ENCODE assay signal across 7 mouse cellular contexts in genomic region chr7:28370977-28371513, GRCm38 (mm10). TPM values are rescaled to one million over a fixed set of nuclear protein-coding genes. Genes with fewer than 3 reads are reported as not detected.
DNase-seq lines count a peak whose midpoint lies in the region; ATAC-seq and TF ChIP-seq lines count a peak whose summit lies in the region.

No protein-coding gene starts in this region.

- peaks cover 46% of the 10 kb centered on the region for H3K36me3 ChIP-seq in E14TG2a.4 (ENCODE audit: insufficient read depth, low read length)
- peaks cover 33% of the 10 kb centered on the region for H3K36me3 ChIP-seq in hindbrain, embryonic 13.5 days
- H3K36me3 ChIP-seq in stomach, embryonic 16.5 days (ENCODE audit: control insufficient read depth, insufficient read depth, low read length): peaks cover 20% of the 10 kb centered on the region

- TF ChIP-seq CTCF in E14TG2a.4 (conservative IDR thresholded peaks at IDR 0.05; ENCODE audit: low read length): no peak

- peaks cover 52% of the 10 kb centered on the region for H3K4me1 ChIP-seq in E14TG2a.4 (replicated peaks; ENCODE audit: low read depth, low read length)
- H3K4me1 ChIP-seq in hindbrain, embryonic 13.5 days (replicated peaks): peaks cover 50% of the 10 kb centered on the region
- H3K4me1 ChIP-seq in stomach, embryonic 16.5 days (ENCODE audit: control insufficient read depth, insufficient read depth, low read length): peaks cover 18% of the 10 kb centered on the region

- H3K4me2 ChIP-seq in hindbrain, embryonic 13.5 days: peak overlapping the region; percentile 94
- H3K4me2 ChIP-seq in stomach, embryonic 16.5 days (ENCODE audit: low read depth, low read length): peak overlapping the region; percentile 80

- peaks cover 29% of the 10 kb centered on the region for H3K27me3 ChIP-seq in E14TG2a.4 (ENCODE audit: insufficient read depth, low read length)
- H3K27me3 ChIP-seq in hindbrain, embryonic 13.5 days: no peaks in the 10 kb centered on the region
- H3K27me3 ChIP-seq in stomach, embryonic 16.5 days (ENCODE audit: control insufficient read depth, insufficient read depth, low read length): no peaks in the 10 kb centered on the region

- H3K4me3 ChIP-seq in E14TG2a.4 (replicated peaks; ENCODE audit: low read length): peak overlapping the region; percentile 89
- peak overlapping the region; percentile 77 for H3K4me3 ChIP-seq in hindbrain, embryonic 13.5 days
- H3K4me3 ChIP-seq in stomach, embryonic 16.5 days (replicated peaks; ENCODE audit: low read length): peak overlapping the region; percentile 82

- peak overlapping the region; percentile 89 for H3K9ac ChIP-seq in hindbrain, embryonic 13.5 days
- peak overlapping the region; percentile 94 for H3K9ac ChIP-seq in stomach, embryonic 16.5 days (ENCODE audit: low read length)

- DNase-seq in T-cell, adult 2 months (ENCODE audit: low spot score): peak; percentile 8
- peak; percentile 72 to 80 for DNase-seq in lung, adult 18-20 months
- DNase-seq in right cerebral cortex, postnatal 36 days (ENCODE audit: low spot score in 2 of 2): no peak
- DNase-seq in ovary, adult 18-20 months (ENCODE audit: low spot score): no peak

- ATAC-seq in hindbrain, embryonic 13.5 days (ENCODE audit: low FRiP score): no peak
- no peak for ATAC-seq in stomach, embryonic 16.5 days (ENCODE audit: insufficient read depth, low FRiP score)

- H3K9me3 ChIP-seq in E14TG2a.4 (ENCODE audit: low read length): no peaks in the 10 kb centered on the region
- no peaks in the 10 kb centered on the region for H3K9me3 ChIP-seq in hindbrain, embryonic 13.5 days
- no peaks in the 10 kb centered on the region for H3K9me3 ChIP-seq in stomach, embryonic 16.5 days (replicated peaks; ENCODE audit: control insufficient read depth, low read length)

- H3K27ac ChIP-seq in hindbrain, embryonic 13.5 days: peak overlapping the region; percentile 91
- H3K27ac ChIP-seq in stomach, embryonic 16.5 days (ENCODE audit: low read length): peak overlapping the region; percentile 97

- WGBS in hindbrain, embryonic 13.5 days: 11% methylated on average over 11 of the region's 11 CpGs
- WGBS in stomach, embryonic 16.5 days: 3% methylated on average over 11 of the region's 11 CpGs

RNA-seq across cellular contexts. Expression of gene Plekhg2, which starts 1.4 kb away (rescaled TPM):
- polyA plus RNA-seq in hindbrain, embryonic 13.5 days (2015; fragmentation: Nextera tagmentation; extraction: Ambion mirVana): 32.0 and 34.6 TPM in 2 replicates
- polyA plus RNA-seq in stomach, embryonic 16.5 days (2015; fragmentation: Nextera tagmentation; extraction: Ambion mirVana): 49.9 and 50.7 TPM in 2 replicates

RNA-seq across cellular contexts. Expression of gene Zfp36, which starts 9.0 kb away (rescaled TPM):
- polyA plus RNA-seq in hindbrain, embryonic 13.5 days (2015; fragmentation: Nextera tagmentation; extraction: Ambion mirVana): 4.6 and 4.9 TPM in 2 replicates
- 26.1 and 35.1 TPM in 2 replicates for polyA plus RNA-seq in stomach, embryonic 16.5 days (2015; fragmentation: Nextera tagmentation; extraction: Ambion mirVana)

RNA-seq across cellular contexts. Expression of gene Rps16, which starts 20.6 kb away (rescaled TPM):
- 537 and 543 TPM in 2 replicates for polyA plus RNA-seq in hindbrain, embryonic 13.5 days (2015; fragmentation: Nextera tagmentation; extraction: Ambion mirVana)
- 800 and 962 TPM in 2 replicates for polyA plus RNA-seq in stomach, embryonic 16.5 days (2015; fragmentation: Nextera tagmentation; extraction: Ambion mirVana)

RNA-seq across cellular contexts. Expression of gene Med29, which starts 21.5 kb away (rescaled TPM):
- polyA plus RNA-seq in hindbrain, embryonic 13.5 days (2015; fragmentation: Nextera tagmentation; extraction: Ambion mirVana): 43.7 and 44.8 TPM in 2 replicates
- polyA plus RNA-seq in stomach, embryonic 16.5 days (2015; fragmentation: Nextera tagmentation; extraction: Ambion mirVana): 38.7 and 41.2 TPM in 2 replicates

RNA-seq across cellular contexts. Expression of gene Paf1, which starts 21.7 kb away (rescaled TPM):
- 93.0 and 100 TPM in 2 replicates for polyA plus RNA-seq in hindbrain, embryonic 13.5 days (2015; fragmentation: Nextera tagmentation; extraction: Ambion mirVana)
- 84.3 and 88.5 TPM in 2 replicates for polyA plus RNA-seq in stomach, embryonic 16.5 days (2015; fragmentation: Nextera tagmentation; extraction: Ambion mirVana)

Comparison
In these comparisons a context has a peak if more than half of its experiments do, and no peak if none do; other contexts are left out.
1. DNase-seq: peak in T-cell, adult 2 months (single experiment) and lung, adult 18-20 months (2 of 2); none in right cerebral cortex, postnatal 36 days (0 of 2) and ovary, adult 18-20 months (single experiment).
2. Peak in every context shown above with its lines, with median percentiles within 50 percentile points of each other: H3K4me3 ChIP-seq.